Mouse (Mus musculus): ENCODE data around the gene Pinlyp. TPM values are rescaled to one million over a fixed set of nuclear protein-coding genes. Genes with fewer than 3 reads are reported as not detected.
A peak's percentile ranks its signal among the peaks of the same experiment; 100 is the strongest.

Gene Pinlyp
- 0.28 TPM in 1 of 2 replicates, not detected in the other for polyA plus RNA-seq (2014; fragmentation: Nextera tagmentation; extraction: Ambion mirVana)

DNA sequence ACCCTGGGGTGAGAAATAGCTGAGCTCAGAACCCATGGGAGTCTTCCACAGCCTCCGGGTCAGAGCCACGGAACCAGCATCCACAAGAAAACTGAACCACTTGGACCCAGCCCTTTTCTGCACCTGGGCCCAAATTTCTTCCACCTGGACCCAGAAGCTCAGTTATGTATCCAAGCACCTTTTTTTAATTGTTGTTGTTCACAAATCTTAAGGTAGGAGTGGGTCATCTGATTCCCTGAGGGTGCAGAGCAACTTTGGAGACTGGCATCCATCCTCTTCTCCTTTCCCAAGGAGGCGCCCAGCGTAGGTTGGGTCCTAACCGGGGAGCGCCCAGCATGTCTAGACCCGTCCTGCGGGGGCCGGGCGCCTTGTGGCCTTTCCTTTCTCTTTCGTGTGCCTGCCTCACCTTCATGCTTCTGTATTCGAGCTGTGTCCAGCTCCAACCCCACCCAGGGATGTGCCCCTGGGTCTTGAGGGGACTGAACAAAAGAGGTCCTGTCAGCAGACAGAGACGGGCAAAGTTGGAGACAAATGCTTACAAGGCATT is at the start of gene Pinlyp, which contains the start of gene Xrcc1:
Gene Pinlyp, minus strand, starts transcription at position 51 of the 547 bp plus-strand sequence.
Gene Xrcc1, plus strand, starts transcription at position 222 of the 547 bp plus-strand sequence.
- 33% methylated on average over 13 of the region's 13 CpGs for WGBS
- Histone ChIP-seq H3K27ac (ENCODE audit: low read depth, low read length) (peak within 1 kb of the TSS; percentile 52), H3K9ac (ENCODE audit: low read length) (peak within 1 kb of the TSS; percentile 79), H3K36me3 (ENCODE audit: control insufficient read depth, insufficient read depth, low read length) (peaks cover 9% of the 10 kb centered on the region; the same call in 1 of the 2 replicates), H3K9me3 (replicated peaks; ENCODE audit: control insufficient read depth, low read length) (no peaks in the 10 kb centered on the region), H3K27me3 (replicated peaks; ENCODE audit: control insufficient read depth, insufficient read depth, low read length) (no peaks in the 10 kb centered on the region), H3K4me3 (ENCODE audit: low read depth, low read length) (peak within 1 kb of the TSS; percentile 81), H3K4me1 (ENCODE audit: control insufficient read depth, insufficient read depth, low read length) (peaks cover 8% of the 10 kb centered on the region), H3K4me2 (ENCODE audit: low read length) (peak within 1 kb of the TSS; percentile 56)
- DNase-seq (ENCODE audit: low spot score) (no peak), ATAC-seq (peak; percentile 13)

- H3K4me2 ChIP-seq (ENCODE audit: low read length) = no peak overlapping the region
- no peak for ATAC-seq
- peaks cover 7% of the 10 kb centered on the region; the same call in 1 of the 2 replicates for H3K4me1 ChIP-seq (ENCODE audit: control insufficient read depth, insufficient read depth, low read length)
- no peak overlapping the region for H3K27ac ChIP-seq (ENCODE audit: low read depth, low read length)
- 74% methylated on average over 2 of the region's 2 CpGs for WGBS
- no peaks in the 10 kb centered on the region for H3K36me3 ChIP-seq (ENCODE audit: control insufficient read depth, insufficient read depth, low read length)
- DNase-seq (ENCODE audit: low spot score) = no peak
- H3K9me3 ChIP-seq (replicated peaks; ENCODE audit: control insufficient read depth, low read length) = no peaks in the 10 kb centered on the region
- no peak overlapping the region for H3K4me3 ChIP-seq (ENCODE audit: low read depth, low read length)
- H3K9ac ChIP-seq (ENCODE audit: low read length) = no peak overlapping the region
- H3K27me3 ChIP-seq (replicated peaks; ENCODE audit: control insufficient read depth, insufficient read depth, low read length) = no peaks in the 10 kb centered on the region
Observed at GRCm38 (mm10) chr7:24595464-24595863, 49.5 kb upstream of the Pinlyp start.

DNA sequence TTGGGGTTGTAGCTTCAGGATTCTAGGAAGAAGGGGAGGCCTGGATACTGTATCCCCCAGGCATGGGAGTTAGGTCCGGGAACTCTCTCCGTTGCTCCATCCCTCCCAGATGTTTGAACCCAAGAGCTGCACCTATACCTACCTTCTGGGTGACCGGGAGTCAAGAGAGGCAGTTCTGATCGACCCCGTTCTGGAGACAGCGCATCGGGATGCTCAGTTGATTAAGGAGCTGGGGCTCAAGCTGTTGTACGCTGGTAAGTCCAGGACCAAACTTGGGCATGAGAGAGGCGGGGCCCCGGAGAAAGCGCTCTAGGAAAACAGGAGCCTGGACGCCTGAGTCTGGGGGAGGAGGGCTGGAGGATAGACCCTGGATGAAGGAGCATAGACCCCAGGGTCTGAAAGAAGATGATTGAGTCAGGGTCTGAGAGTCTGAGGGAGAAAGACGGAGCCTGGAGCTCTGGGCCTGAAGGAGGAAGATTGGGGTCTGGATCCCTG is 48.4 kb upstream of the Pinlyp start:
- DNase-seq (ENCODE audit: low spot score) = no peak
- Histone ChIP-seq H3K9ac (ENCODE audit: low read length) (peak overlapping the region; percentile 69; the same call in 1 of the 2 replicates), H3K4me2 (ENCODE audit: low read length) (peak overlapping the region; percentile 64), H3K9me3 (replicated peaks; ENCODE audit: control insufficient read depth, low read length) (no peaks in the 10 kb centered on the region), H3K36me3 (ENCODE audit: control insufficient read depth, insufficient read depth, low read length) (no peaks in the 10 kb centered on the region), H3K27ac (ENCODE audit: low read depth, low read length) (no peak overlapping the region), H3K4me3 (ENCODE audit: low read depth, low read length) (peak overlapping the region; percentile 50), H3K4me1 (ENCODE audit: control insufficient read depth, insufficient read depth, low read length) (peaks cover 7% of the 10 kb centered on the region; the same call in 1 of the 2 replicates), H3K27me3 (replicated peaks; ENCODE audit: control insufficient read depth, insufficient read depth, low read length) (no peaks in the 10 kb centered on the region)
- WGBS = 3% methylated on average over 13 of the region's 13 CpGs
- ATAC-seq = peak; percentile 15; the same call in 1 of the 2 replicates

DNA sequence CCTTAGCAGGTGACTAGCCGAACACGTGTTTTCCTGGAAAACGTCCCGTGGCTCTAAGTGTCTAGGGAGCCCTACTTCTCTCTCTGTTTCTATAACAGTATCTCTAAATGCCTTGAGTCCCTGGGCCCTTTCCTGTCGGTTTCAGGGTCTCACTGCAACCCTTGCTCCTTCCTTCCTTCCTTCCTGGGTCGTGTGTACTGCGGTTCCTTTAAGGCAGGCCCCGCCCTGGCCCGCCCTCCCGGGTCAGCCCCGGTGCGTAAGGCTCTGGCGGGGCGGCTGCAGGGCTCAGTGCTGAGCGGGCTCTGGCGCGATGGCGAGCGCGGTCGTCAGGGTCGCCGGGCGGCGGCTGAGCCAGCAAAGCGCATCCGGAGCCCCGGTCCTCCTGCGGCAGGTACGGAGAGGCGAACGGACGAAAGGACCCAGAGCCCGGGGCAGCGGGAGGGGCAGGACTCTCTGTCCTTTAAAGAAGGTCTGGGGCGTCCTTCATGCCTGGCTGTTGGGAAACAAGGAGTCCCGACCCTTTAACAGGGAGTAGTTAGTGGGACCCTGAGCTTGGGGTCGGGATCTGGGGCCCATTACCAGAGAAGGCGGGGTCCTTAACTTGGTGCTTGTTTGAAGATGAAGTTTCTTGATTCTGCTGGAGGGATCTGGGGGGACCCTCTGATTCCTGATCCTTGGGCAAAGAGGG is 47.8 kb upstream of the Pinlyp start:
- no peaks in the 10 kb centered on the region for H3K27me3 ChIP-seq (replicated peaks; ENCODE audit: control insufficient read depth, insufficient read depth, low read length)
- H3K36me3 ChIP-seq (ENCODE audit: control insufficient read depth, insufficient read depth, low read length) = no peaks in the 10 kb centered on the region
- no peaks in the 10 kb centered on the region for H3K9me3 ChIP-seq (replicated peaks; ENCODE audit: control insufficient read depth, low read length)
- peak overlapping the region; percentile 64 for H3K4me2 ChIP-seq (ENCODE audit: low read length)
- WGBS = 2% methylated on average over 39 of the region's 39 CpGs
- ATAC-seq = peak; percentile 93
- peaks cover 7% of the 10 kb centered on the region; the same call in 1 of the 2 replicates for H3K4me1 ChIP-seq (ENCODE audit: control insufficient read depth, insufficient read depth, low read length)
- H3K4me3 ChIP-seq (ENCODE audit: low read depth, low read length) = peak overlapping the region; percentile 50
- no peak overlapping the region for H3K27ac ChIP-seq (ENCODE audit: low read depth, low read length)
- H3K9ac ChIP-seq (ENCODE audit: low read length) = peak overlapping the region; percentile 69
- peak; percentile 72 for DNase-seq (ENCODE audit: low spot score)

- Histone ChIP-seq H3K27ac (ENCODE audit: low read depth, low read length) (no peak overlapping the region), H3K36me3 (ENCODE audit: control insufficient read depth, insufficient read depth, low read length) (no peaks in the 10 kb centered on the region), H3K27me3 (replicated peaks; ENCODE audit: control insufficient read depth, insufficient read depth, low read length) (no peaks in the 10 kb centered on the region), H3K9me3 (replicated peaks; ENCODE audit: control insufficient read depth, low read length) (no peaks in the 10 kb centered on the region), H3K4me1 (ENCODE audit: control insufficient read depth, insufficient read depth, low read length) (peaks cover 9% of the 10 kb centered on the region; the same call in 1 of the 2 replicates), H3K4me2 (ENCODE audit: low read length) (no peak overlapping the region), H3K4me3 (ENCODE audit: low read depth, low read length) (no peak overlapping the region), H3K9ac (ENCODE audit: low read length) (no peak overlapping the region)
- 79% methylated on average over 6 of the region's 6 CpGs for WGBS
- ATAC-seq (no peak), DNase-seq (ENCODE audit: low spot score) (no peak)
Observed at GRCm38 (mm10) chr7:24592781-24593180, 46.9 kb upstream of the Pinlyp start.

DNA sequence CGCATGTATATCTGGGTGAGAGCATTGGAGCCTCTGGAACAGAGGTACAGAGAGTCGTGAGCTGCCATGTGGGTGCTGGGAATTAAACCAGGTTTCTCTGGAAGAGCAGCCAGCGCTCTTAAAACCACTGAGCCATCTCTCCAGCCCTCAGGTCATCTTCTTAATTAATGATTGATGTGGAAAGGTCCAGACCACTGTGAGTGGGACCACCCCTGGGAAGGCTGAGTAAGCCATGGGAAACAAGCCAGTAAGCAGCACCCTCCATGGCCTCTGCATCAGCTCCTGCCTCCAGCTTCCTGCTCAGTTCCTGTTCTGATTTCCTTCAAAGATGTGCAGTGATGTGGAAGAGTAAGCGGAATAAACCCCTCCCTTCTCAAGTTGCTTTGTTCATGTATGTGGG is 46.2 kb upstream of the Pinlyp start:
- no peak overlapping the region for H3K4me2 ChIP-seq (ENCODE audit: low read length)
- no peak for ATAC-seq

GRCm38 (mm10) chr7:24591735-24592134 is 45.8 kb upstream of the Pinlyp start:
- Histone ChIP-seq H3K4me1 (ENCODE audit: control insufficient read depth, insufficient read depth, low read length) (peaks cover 12% of the 10 kb centered on the region; the same call in 1 of the 2 replicates), H3K9me3 (replicated peaks; ENCODE audit: control insufficient read depth, low read length) (no peaks in the 10 kb centered on the region), H3K9ac (ENCODE audit: low read length) (no peak overlapping the region), H3K4me2 (ENCODE audit: low read length) (no peak overlapping the region), H3K27me3 (replicated peaks; ENCODE audit: control insufficient read depth, insufficient read depth, low read length) (peaks cover under 1% of the 10 kb centered on the region; the same call in 1 of the 2 replicates), H3K27ac (ENCODE audit: low read depth, low read length) (no peak overlapping the region), H3K36me3 (ENCODE audit: control insufficient read depth, insufficient read depth, low read length) (no peaks in the 10 kb centered on the region), H3K4me3 (ENCODE audit: low read depth, low read length) (no peak overlapping the region)
- DNase-seq (ENCODE audit: low spot score) (no peak), ATAC-seq (no peak)
- WGBS = 74% methylated on average over 5 of the region's 5 CpGs

More for the DNA sequence above, 46.2 kb upstream of the Pinlyp start:
- DNase-seq (ENCODE audit: low spot score) = no peak
- Histone ChIP-seq H3K9ac (ENCODE audit: low read length) (no peak overlapping the region), H3K27me3 (replicated peaks; ENCODE audit: control insufficient read depth, insufficient read depth, low read length) (no peaks in the 10 kb centered on the region), H3K4me1 (ENCODE audit: control insufficient read depth, insufficient read depth, low read length) (peaks cover 12% of the 10 kb centered on the region; the same call in 1 of the 2 replicates), H3K9me3 (replicated peaks; ENCODE audit: control insufficient read depth, low read length) (no peaks in the 10 kb centered on the region), H3K27ac (ENCODE audit: low read depth, low read length) (no peak overlapping the region), H3K4me3 (ENCODE audit: low read depth, low read length) (no peak overlapping the region), H3K36me3 (ENCODE audit: control insufficient read depth, insufficient read depth, low read length) (no peaks in the 10 kb centered on the region)
- WGBS = 61% methylated on average over 4 of the region's 4 CpGs

- no peak for ATAC-seq
- Histone ChIP-seq H3K4me2 (ENCODE audit: low read length) (no peak overlapping the region), H3K36me3 (ENCODE audit: control insufficient read depth, insufficient read depth, low read length) (no peaks in the 10 kb centered on the region), H3K27ac (ENCODE audit: low read depth, low read length) (no peak overlapping the region), H3K27me3 (replicated peaks; ENCODE audit: control insufficient read depth, insufficient read depth, low read length) (peaks cover 13% of the 10 kb centered on the region), H3K9ac (ENCODE audit: low read length) (no peak overlapping the region), H3K4me3 (ENCODE audit: low read depth, low read length) (no peak overlapping the region), H3K9me3 (replicated peaks; ENCODE audit: control insufficient read depth, low read length) (no peaks in the 10 kb centered on the region), H3K4me1 (ENCODE audit: control insufficient read depth, insufficient read depth, low read length) (peaks cover 7% of the 10 kb centered on the region; the same call in 1 of the 2 replicates)
- DNase-seq (ENCODE audit: low spot score) = no peak
- WGBS = 91% methylated on average over 13 of the region's 13 CpGs
Observed at GRCm38 (mm10) chr7:24588336-24588735, 42.4 kb upstream of the Pinlyp start.

Measured in forebrain, embryonic 14.5 days (tissue).